Mouse (Mus musculus): ENCODE measurements at regions not wholly inside any gene's neighbourhood (a gene's known extent, or its start where the extent isn't known, plus 50 kb on each side); places are given as distances from the start of the nearest gene placed in this dataset.

DNA sequence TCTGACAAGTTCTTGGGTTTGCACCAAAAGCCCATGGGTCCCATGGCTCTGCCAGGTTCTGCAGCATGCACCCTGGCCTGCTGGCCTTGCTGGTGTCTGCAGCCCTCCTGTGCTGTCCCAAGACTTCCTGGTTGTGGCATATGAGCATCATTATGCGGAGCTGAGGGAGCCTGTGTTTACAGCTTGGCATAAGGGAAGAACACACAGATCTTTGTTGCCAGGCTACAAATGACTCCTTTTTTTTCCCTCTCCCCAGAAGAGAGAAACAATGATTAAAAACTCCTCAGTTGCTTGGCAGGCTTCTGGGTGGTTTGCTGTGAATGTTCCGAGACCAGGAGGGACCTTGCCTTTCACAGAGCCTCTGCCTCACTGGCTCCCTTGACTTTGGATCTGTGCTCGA is 323.6 kb upstream of the Zmiz1 start:
- TF ChIP-seq NELFE (IDR thresholded peaks at IDR 0.05; ENCODE audit: low read depth, low read length) (no peak), KAT2A (conservative IDR thresholded peaks at IDR 0.05; ENCODE audit: low read depth, low read length) (no peak), POLR2A (IDR thresholded peaks at IDR 0.05; ENCODE audit: control insufficient read depth in 1 of 2, insufficient read depth in 1 of 2, low read depth in 1 of 2, low read length in 2 of 2, poor library complexity in 1 of 2) (no peak), CTCF (IDR thresholded peaks at IDR 0.05 in 2 of 3, conservative IDR thresholded peaks at IDR 0.05 in 1 of 3; ENCODE audit: control insufficient read depth in 1 of 3, insufficient read depth in 1 of 3, low read depth in 2 of 3, low read length in 3 of 3, poor library complexity in 1 of 3, severe bottlenecking in 1 of 3) (no peak), ZNF384 (IDR thresholded peaks at IDR 0.05; ENCODE audit: low read depth, low read length) (no peak), SMC3 (IDR thresholded peaks at IDR 0.05; ENCODE audit: low read depth, low read length) (no peak), EP300 (IDR thresholded peaks at IDR 0.05; ENCODE audit: low read depth in 1 of 2, low read length in 2 of 2) (no peak), MAX (IDR thresholded peaks at IDR 0.05; ENCODE audit: low read length) (no peak), GATA1 (IDR thresholded peaks at IDR 0.05; ENCODE audit: low read depth, low read length) (no peak)
